Mouse (Mus musculus): ENCODE results near the gene Zeb2.

DNA sequence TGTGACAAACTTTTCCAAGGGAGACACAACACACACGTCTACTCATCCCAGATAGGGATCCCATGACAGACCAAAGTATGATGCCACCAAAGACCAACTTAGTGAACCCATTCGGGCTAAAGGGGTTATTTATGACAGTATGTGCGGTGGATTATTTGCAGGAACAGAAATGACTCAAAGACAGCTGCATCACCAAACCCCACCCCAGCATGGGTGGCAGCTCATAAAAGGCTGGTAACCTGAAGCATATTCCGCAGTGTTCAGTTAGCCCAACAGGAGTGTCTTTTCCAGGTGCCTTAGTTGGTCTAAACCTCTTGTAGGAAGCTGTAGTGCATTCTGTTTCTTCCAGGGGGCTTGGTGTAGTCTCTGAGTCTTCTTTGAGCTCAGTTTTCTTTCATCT, 16.0 kb upstream of the Zeb2 start:
- no peak for TF ChIP-seq CTCF (IDR thresholded peaks at IDR 0.05; ENCODE audit: low read depth)
- TF ChIP-seq EP300 (IDR thresholded peaks at IDR 0.05; ENCODE audit: low read depth): no peak
